Comparison of ENCODE assay signal across 8 mouse cellular contexts in the genomic region with DNA sequence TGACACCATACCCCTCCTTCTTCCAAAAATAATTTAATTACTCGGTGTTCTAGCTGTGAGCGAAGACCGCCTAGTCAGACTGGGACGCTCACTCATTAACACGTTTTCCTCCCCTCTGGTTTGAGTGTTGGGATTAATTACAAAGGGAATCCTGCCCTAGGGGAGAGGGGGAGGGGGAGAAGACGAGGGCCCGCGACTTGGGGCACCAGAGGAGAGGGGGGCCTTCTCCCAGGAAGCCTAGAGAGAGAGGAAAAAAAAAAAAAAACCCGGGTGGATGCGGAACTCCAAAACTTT. TPM values are rescaled to one million over a fixed set of nuclear protein-coding genes. Genes with fewer than 3 reads are reported as not detected.
DNase-seq lines count a peak whose midpoint lies in the region; ATAC-seq lines count a peak whose summit lies in the region.

No protein-coding gene starts in this region.

- peak overlapping the region; percentile 93; the same call in 1 of the 2 replicates for H3K4me3 ChIP-seq in kidney, embryonic 14.5 days (ENCODE audit: low read length)
- H3K4me3 ChIP-seq in embryonic facial prominence, embryonic 10.5 days: peak overlapping the region; percentile 93
- H3K4me3 ChIP-seq in hindbrain, embryonic 14.5 days (replicated peaks; ENCODE audit: low read length): peak overlapping the region; percentile 63
- peak overlapping the region; percentile 96 for H3K4me3 ChIP-seq in midbrain, embryonic 14.5 days (replicated peaks; ENCODE audit: low read depth, low read length)

- ATAC-seq in kidney, embryonic 14.5 days (ENCODE audit: low FRiP score, low TSS enrichment): peak; percentile 47
- no peak; the same call in 1 of the 2 replicates for ATAC-seq in hindbrain, embryonic 14.5 days (ENCODE audit: low FRiP score)
- ATAC-seq in midbrain, embryonic 14.5 days (ENCODE audit: low FRiP score, low TSS enrichment): no peak; the same call in 1 of the 2 replicates
- no peak for ATAC-seq in CD4-positive, CD25-positive, alpha-beta regulatory T cell, adult 4 months

- H3K27me3 ChIP-seq in kidney, embryonic 14.5 days (ENCODE audit: control insufficient read depth, insufficient read depth, low read length): no peaks in the 10 kb centered on the region
- peaks cover 6% of the 10 kb centered on the region for H3K27me3 ChIP-seq in embryonic facial prominence, embryonic 10.5 days (replicated peaks; ENCODE audit: low read depth, poor library complexity, severe bottlenecking)
- no peaks in the 10 kb centered on the region for H3K27me3 ChIP-seq in hindbrain, embryonic 14.5 days (ENCODE audit: control insufficient read depth, insufficient read depth, low read length)
- no peaks in the 10 kb centered on the region for H3K27me3 ChIP-seq in midbrain, embryonic 14.5 days (ENCODE audit: control insufficient read depth, insufficient read depth, low read length)

- peak overlapping the region; percentile 60 for H3K4me2 ChIP-seq in kidney, embryonic 14.5 days (replicated peaks; ENCODE audit: low read depth, low read length)
- H3K4me2 ChIP-seq in hindbrain, embryonic 14.5 days (replicated peaks): peak overlapping the region; percentile 87
- H3K4me2 ChIP-seq in midbrain, embryonic 14.5 days (ENCODE audit: low read length): peak overlapping the region; percentile 98

- peaks cover 6% of the 10 kb centered on the region; the same call in 1 of the 2 replicates for H3K36me3 ChIP-seq in kidney, embryonic 14.5 days (ENCODE audit: control insufficient read depth, insufficient read depth, low read length)
- H3K36me3 ChIP-seq in embryonic facial prominence, embryonic 10.5 days (replicated peaks): peaks cover 15% of the 10 kb centered on the region
- H3K36me3 ChIP-seq in hindbrain, embryonic 14.5 days (replicated peaks; ENCODE audit: control insufficient read depth, insufficient read depth): no peaks in the 10 kb centered on the region
- no peaks in the 10 kb centered on the region for H3K36me3 ChIP-seq in midbrain, embryonic 14.5 days (ENCODE audit: control insufficient read depth, insufficient read depth, low read length)

- H3K27ac ChIP-seq in kidney, embryonic 14.5 days (ENCODE audit: low read depth, low read length): peak overlapping the region; percentile 86
- peak overlapping the region; percentile 99 for H3K27ac ChIP-seq in embryonic facial prominence, embryonic 10.5 days (replicated peaks)
- H3K27ac ChIP-seq in hindbrain, embryonic 14.5 days: peak overlapping the region; percentile 92
- peak overlapping the region; percentile 96 for H3K27ac ChIP-seq in midbrain, embryonic 14.5 days (replicated peaks; ENCODE audit: low read depth, low read length)

- 9% methylated on average over 10 of the region's 10 CpGs for WGBS in kidney, embryonic 14.5 days
- 4% methylated on average over 10 of the region's 10 CpGs for WGBS in embryonic facial prominence, embryonic 10.5 days
- WGBS in hindbrain, embryonic 14.5 days: 5% methylated on average over 10 of the region's 10 CpGs
- WGBS in midbrain, embryonic 14.5 days: 3% methylated on average over 10 of the region's 10 CpGs

- H3K4me1 ChIP-seq in kidney, embryonic 14.5 days (ENCODE audit: control insufficient read depth, insufficient read depth, low read length): peaks cover 32% of the 10 kb centered on the region
- peaks cover 51% of the 10 kb centered on the region for H3K4me1 ChIP-seq in embryonic facial prominence, embryonic 10.5 days
- H3K4me1 ChIP-seq in hindbrain, embryonic 14.5 days (replicated peaks; ENCODE audit: control insufficient read depth, insufficient read depth, low read length): peaks cover 43% of the 10 kb centered on the region
- peaks cover 44% of the 10 kb centered on the region for H3K4me1 ChIP-seq in midbrain, embryonic 14.5 days (ENCODE audit: control insufficient read depth, insufficient read depth, low read length)

- no peaks in the 10 kb centered on the region for H3K9me3 ChIP-seq in kidney, embryonic 14.5 days (ENCODE audit: control insufficient read depth, low read length)
- H3K9me3 ChIP-seq in embryonic facial prominence, embryonic 10.5 days: no peaks in the 10 kb centered on the region
- no peaks in the 10 kb centered on the region for H3K9me3 ChIP-seq in hindbrain, embryonic 14.5 days (ENCODE audit: control insufficient read depth, low read length)
- no peaks in the 10 kb centered on the region for H3K9me3 ChIP-seq in midbrain, embryonic 14.5 days (ENCODE audit: control insufficient read depth, low read length)

- DNase-seq in kidney, adult 18-20 months: no peak
- DNase-seq in embryonic facial prominence, embryonic 10.5 days (ENCODE audit: low spot score): no peak
- no peak for DNase-seq in hindbrain, embryonic 14.5 days (ENCODE audit: low spot score)
- peak; percentile 67 for DNase-seq in midbrain, embryonic 14.5 days
- no peak for DNase-seq in urinary bladder, postnatal 4 days (ENCODE audit: low spot score in 2 of 2)
- DNase-seq in adrenal gland, adult (ENCODE audit: inconsistent age in 2 of 2, low spot score in 1 of 2): no peak

- H3K9ac ChIP-seq in kidney, embryonic 14.5 days (ENCODE audit: low read depth, low read length): peak overlapping the region; percentile 93
- H3K9ac ChIP-seq in hindbrain, embryonic 14.5 days: peak overlapping the region; percentile 87
- H3K9ac ChIP-seq in midbrain, embryonic 14.5 days (replicated peaks; ENCODE audit: low read length): peak overlapping the region; percentile 97

RNA-seq across cellular contexts. Expression of a gene that starts 0.5 kb away (rescaled TPM):
- polyA plus RNA-seq in kidney, embryonic 14.5 days (2014; fragmentation: Nextera tagmentation; extraction: Ambion mirVana): 18.2 and 19.0 TPM in 2 replicates
- polyA plus RNA-seq in embryonic facial prominence, embryonic 10.5 days (2016; fragmentation: Nextera tagmentation; extraction: Ambion mirVana): 28.3 and 35.3 TPM in 2 replicates
- polyA plus RNA-seq in hindbrain, embryonic 14.5 days (2014; fragmentation: Nextera tagmentation; extraction: Ambion mirVana): 48.9 and 49.5 TPM in 2 replicates
- 52.7 and 57.3 TPM in 2 replicates for polyA plus RNA-seq in midbrain, embryonic 14.5 days (2014; fragmentation: Nextera tagmentation; extraction: Ambion mirVana)
- 1 to 10 TPM in 1 of 2 experiments, under 1 TPM in 1; 0.67 to 1.2 TPM for polyA plus RNA-seq in CD4-positive, CD25-positive, alpha-beta regulatory T cell, adult 4 months (2017; shearing (Covaris generic))

RNA-seq across cellular contexts. Expression of a gene that starts 29.6 kb away (rescaled TPM):
- polyA plus RNA-seq in kidney, embryonic 14.5 days (2014; fragmentation: Nextera tagmentation; extraction: Ambion mirVana): not detected in 2 replicates
- 4.1 and 4.7 TPM in 2 replicates for polyA plus RNA-seq in embryonic facial prominence, embryonic 10.5 days (2016; fragmentation: Nextera tagmentation; extraction: Ambion mirVana)
- 2.7 and 3.6 TPM in 2 replicates for polyA plus RNA-seq in hindbrain, embryonic 14.5 days (2014; fragmentation: Nextera tagmentation; extraction: Ambion mirVana)
- 3.6 and 5.5 TPM in 2 replicates for polyA plus RNA-seq in midbrain, embryonic 14.5 days (2014; fragmentation: Nextera tagmentation; extraction: Ambion mirVana)
- polyA plus RNA-seq in CD4-positive, CD25-positive, alpha-beta regulatory T cell, adult 4 months (2017; shearing (Covaris generic)): not detected

RNA-seq across cellular contexts. Expression of a gene that starts 54.6 kb away (rescaled TPM):
- polyA plus RNA-seq in kidney, embryonic 14.5 days (2014; fragmentation: Nextera tagmentation; extraction: Ambion mirVana): 78.1 and 194 TPM in 2 replicates
- 185 and 189 TPM in 2 replicates for polyA plus RNA-seq in embryonic facial prominence, embryonic 10.5 days (2016; fragmentation: Nextera tagmentation; extraction: Ambion mirVana)
- 161 and 193 TPM in 2 replicates for polyA plus RNA-seq in hindbrain, embryonic 14.5 days (2014; fragmentation: Nextera tagmentation; extraction: Ambion mirVana)
- 96.5 and 188 TPM in 2 replicates for polyA plus RNA-seq in midbrain, embryonic 14.5 days (2014; fragmentation: Nextera tagmentation; extraction: Ambion mirVana)
- 100 to 1,000 TPM in 1 of 2 experiments, 10 to 100 TPM in 1; 97.8 to 161 TPM for polyA plus RNA-seq in CD4-positive, CD25-positive, alpha-beta regulatory T cell, adult 4 months (2017; shearing (Covaris generic))

RNA-seq across cellular contexts. Expression of a gene that starts 54.8 kb away (rescaled TPM):
- 66.5 and 136 TPM in 2 replicates for polyA plus RNA-seq in kidney, embryonic 14.5 days (2014; fragmentation: Nextera tagmentation; extraction: Ambion mirVana)
- polyA plus RNA-seq in embryonic facial prominence, embryonic 10.5 days (2016; fragmentation: Nextera tagmentation; extraction: Ambion mirVana): 92.1 and 98.5 TPM in 2 replicates
- polyA plus RNA-seq in hindbrain, embryonic 14.5 days (2014; fragmentation: Nextera tagmentation; extraction: Ambion mirVana): 106 and 111 TPM in 2 replicates
- polyA plus RNA-seq in midbrain, embryonic 14.5 days (2014; fragmentation: Nextera tagmentation; extraction: Ambion mirVana): 97.7 and 117 TPM in 2 replicates
- polyA plus RNA-seq in CD4-positive, CD25-positive, alpha-beta regulatory T cell, adult 4 months (2017; shearing (Covaris generic)): 100 to 1,000 TPM; 105 to 161 TPM
